Mouse (Mus musculus): ENCODE measurements around the gene Gm27027. TPM values are rescaled to one million over a fixed set of nuclear protein-coding genes. Genes with fewer than 3 reads are reported as not detected.

Gene Gm27027
- polyA plus RNA-seq, 1 experiment, result not detected

DNA sequence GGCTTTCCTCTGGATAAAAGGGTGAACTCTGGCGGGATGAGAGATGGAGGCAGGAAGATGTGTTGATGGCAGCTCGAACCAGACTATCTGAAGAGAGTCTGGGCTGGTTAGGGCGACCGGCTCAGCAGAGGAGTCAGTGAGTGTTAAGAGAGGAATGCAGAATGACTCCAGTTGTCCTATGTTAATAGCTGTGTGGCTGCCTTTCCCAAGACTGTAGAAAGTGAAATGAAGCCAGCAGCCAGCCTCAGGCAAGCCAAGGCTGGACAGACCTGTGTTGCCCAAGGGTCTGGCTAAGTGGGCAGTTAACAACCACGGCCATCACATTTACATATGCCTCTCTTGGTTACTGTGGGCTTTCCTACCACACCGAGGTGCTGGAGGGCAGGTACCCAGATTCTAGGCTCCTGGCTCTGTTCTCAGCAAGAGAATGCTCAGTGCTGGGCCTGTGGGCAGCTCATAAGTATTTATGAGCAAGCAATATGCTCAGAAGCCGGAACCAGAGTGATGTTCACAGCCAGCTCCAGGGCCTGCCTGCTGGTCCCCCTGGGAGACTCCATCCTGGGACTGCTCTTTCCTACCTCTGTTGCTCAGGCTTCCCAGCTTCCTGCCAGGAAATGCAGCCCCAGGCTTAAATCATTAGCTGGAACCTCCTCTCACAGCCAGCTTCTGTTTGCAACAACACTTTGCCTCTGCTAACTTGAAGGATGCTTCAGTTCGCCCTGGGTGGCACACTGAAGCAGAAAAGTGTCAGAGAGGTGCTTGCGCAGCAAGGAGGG is 88.4 kb downstream of the Gm27027 start:
- Histone ChIP-seq H3K27ac (ENCODE audit: control insufficient read depth, insufficient read depth, low read depth, low read length) (no peak overlapping the region), H3K4me3 (ENCODE audit: control insufficient read depth, low read depth, low read length) (no peak overlapping the region), H3K27me3 (ENCODE audit: control insufficient read depth, insufficient read depth, low read length) (no peaks in the 10 kb centered on the region), H3K36me3 (ENCODE audit: control insufficient read depth, insufficient read depth, low read length) (no peaks in the 10 kb centered on the region), H3K4me1 (ENCODE audit: control insufficient read depth, insufficient read depth, low read length) (no peaks in the 10 kb centered on the region)
- TF ChIP-seq POLR2A (IDR thresholded peaks at IDR 0.05; ENCODE audit: control insufficient read depth, low read depth, low read length) (no peak), CTCF (IDR thresholded peaks at IDR 0.05; ENCODE audit: control insufficient read depth, insufficient read depth, insufficient replicate concordance, low read depth, low read length) (no peak)

Other genes with a start within 250 kb of the Gm27027 start
- 15.5 and 17.6 TPM in 2 replicates for gene Ext2, start 173.8 kb downstream of the Gm27027 start, polyA plus RNA-seq (2012; rRNA removed)
- gene Accs, start 146.4 kb downstream of the Gm27027 start, polyA plus RNA-seq (2012; rRNA removed), result 2.5 and 2.6 TPM in 2 replicates
- gene Accsl, start 127.2 kb downstream of the Gm27027 start, polyA plus RNA-seq (2012; rRNA removed), result 0.18 TPM in 1 of 2 replicates, not detected in the other
- gene Gm13889, start 39.2 kb downstream of the Gm27027 start, polyA plus RNA-seq (2012; rRNA removed), result 7.6 and 8.3 TPM in 2 replicates
- gene Alkbh3, start 14.5 kb upstream of the Gm27027 start, polyA plus RNA-seq (2012; rRNA removed), result 164 and 167 TPM in 2 replicates
- 7.3 and 8.0 TPM in 2 replicates for gene Hsd17b12, start 161.6 kb upstream of the Gm27027 start, polyA plus RNA-seq (2012; rRNA removed)

All from testis, adult 2 months (tissue).